Mouse (Mus musculus) hematopoietic stem cell, adult 5-6 weeks (primary cell): Measurements from ENCODE around the gene Gal3st3. TPM values are rescaled to one million over a fixed set of nuclear protein-coding genes. Genes with fewer than 3 reads are reported as not detected.

Source experiments
- ATAC-seq, 2 experiments: fragments of 125-278 bp in 1 of 2; replicated peaks in 1 of 2; 2 replicates each; pipeline ENCODE4 v1.8.0; 2016 to 2017; ENCODE audit warnings: inconsistent platforms in 2 of 2, mild to moderate bottlenecking in 2 of 2, moderate number of reproducible peaks in 2 of 2, low read depth in 1 of 2, moderate TSS enrichment in 1 of 2; ENCODE audit not compliant: low FRiP score in 2 of 2, poor library complexity in 2 of 2, severe bottlenecking in 2 of 2, insufficient read depth in 1 of 2, low TSS enrichment in 1 of 2
- total RNA-seq: library from RNA; stranded (forward); fragments of 172-1452, 232-1000 nt; gene quantifications from 2 replicates; pipeline ENCODE4 v1.2.3, GENCODE M21; 2017

The Gal3st3 gene
- total RNA-seq, result not detected in 2 replicates

DNA sequence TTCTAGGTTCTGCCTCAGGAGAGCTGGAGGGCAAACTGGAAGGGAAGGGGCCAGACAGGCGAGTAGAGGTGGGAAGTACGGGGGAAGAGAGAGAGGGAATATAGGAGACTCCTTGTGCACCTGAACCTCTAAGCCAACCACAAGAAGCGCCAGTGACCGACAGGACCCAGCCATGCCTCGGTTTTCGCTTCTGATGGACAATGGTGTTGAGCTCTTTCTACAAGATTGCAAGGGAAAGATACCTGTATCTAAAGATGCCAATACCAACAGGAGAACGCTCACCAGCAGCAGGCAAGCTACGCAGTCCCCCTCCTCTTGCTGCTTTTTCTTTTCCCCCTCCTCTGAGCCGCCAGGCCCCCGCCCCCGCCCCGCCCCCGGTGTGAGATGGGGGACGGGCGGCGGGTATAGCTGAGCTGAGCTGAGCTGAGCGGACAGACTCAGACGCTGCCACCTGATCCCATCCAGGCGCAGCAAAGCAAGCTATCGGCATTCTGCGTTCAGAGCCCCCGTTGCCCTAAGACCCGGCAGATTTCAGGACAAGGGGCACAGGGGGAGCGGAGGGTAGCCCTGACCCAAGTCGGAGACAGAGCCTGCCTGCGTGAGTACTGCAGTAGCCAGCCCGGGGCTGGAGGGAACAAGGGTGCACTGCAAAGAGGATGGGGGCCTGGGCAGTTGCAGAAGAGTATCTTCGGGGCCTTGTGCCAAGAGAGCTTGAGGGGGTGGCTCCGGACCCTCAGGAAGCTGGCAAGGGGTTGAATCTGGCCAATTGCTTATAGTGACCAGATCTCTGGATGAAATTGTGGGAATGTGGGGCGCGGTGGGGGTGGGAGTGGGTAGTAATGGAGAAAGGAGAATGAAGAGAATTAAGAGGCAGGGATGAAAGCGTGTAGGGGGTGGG is at the start of gene Gal3st3:
TSS of gene Gal3st3 (plus strand) at position 429 of the 898 bp plus-strand sequence.
- no peak for ATAC-seq

DNA sequence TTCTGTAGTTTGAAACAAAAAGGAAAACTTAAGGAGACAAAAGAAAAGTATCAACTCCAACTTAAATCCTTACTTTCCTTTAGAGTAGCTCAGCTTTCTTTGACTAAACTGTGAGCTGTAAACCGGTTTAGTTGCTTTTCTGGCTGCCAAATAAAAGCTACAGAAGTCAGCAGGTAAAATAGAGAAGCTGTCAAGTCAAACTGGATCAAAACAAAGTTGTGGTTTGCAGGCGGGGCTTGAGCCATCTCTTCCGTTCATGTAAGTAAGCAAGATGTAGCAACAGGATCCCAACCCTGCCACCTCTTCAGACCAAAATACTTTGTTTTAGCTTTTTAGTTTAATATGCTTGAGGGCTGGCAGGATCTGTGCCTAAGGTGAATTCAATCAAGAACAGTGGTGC is 41.0 kb upstream of the Gal3st3 start:
- peak; percentile 69 to 78 for ATAC-seq

DNA sequence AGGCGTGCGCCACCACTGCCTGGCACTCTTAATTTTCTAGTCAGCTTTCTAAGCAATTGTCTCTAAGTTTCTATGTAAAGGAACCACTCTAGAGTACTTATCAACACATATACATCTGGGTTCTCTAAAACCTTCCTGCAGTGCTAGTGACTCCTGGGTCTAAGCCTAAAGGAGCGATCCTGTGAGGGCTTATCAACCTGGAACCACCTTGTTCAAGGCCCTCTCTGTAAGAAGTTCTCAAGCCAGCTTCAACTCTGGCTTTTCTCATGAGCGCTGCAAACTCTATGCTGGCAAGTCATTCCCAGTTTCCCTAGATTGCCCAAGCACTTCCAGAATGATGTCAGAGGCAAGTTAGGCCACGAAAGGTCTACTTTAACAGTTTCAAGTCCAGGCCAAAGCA is 31.1 kb upstream of the Gal3st3 start:
- peak in 1 of 2 experiments; percentile 29; a peak in 1 of 4 replicates for ATAC-seq

DNA sequence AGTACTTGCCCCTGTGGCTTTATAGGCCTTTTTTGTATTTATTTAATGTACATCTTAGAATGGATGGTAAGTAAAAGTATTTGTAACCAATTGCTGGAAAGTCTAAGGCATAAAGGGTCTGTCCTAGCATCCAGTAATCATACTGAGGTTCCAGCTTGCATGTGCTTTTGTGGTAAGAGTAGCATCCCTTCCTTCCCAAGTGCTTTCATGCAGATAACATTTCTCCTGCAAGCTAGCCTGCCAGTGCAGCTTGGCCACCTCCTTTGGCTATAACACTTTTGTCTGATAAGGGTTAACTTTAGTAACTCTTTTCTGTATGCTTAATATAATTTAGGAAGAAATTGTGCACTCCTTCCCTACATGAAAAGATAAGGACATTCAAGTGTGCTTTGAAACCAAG is 30.1 kb upstream of the Gal3st3 start:
- ATAC-seq, result no peak

DNA sequence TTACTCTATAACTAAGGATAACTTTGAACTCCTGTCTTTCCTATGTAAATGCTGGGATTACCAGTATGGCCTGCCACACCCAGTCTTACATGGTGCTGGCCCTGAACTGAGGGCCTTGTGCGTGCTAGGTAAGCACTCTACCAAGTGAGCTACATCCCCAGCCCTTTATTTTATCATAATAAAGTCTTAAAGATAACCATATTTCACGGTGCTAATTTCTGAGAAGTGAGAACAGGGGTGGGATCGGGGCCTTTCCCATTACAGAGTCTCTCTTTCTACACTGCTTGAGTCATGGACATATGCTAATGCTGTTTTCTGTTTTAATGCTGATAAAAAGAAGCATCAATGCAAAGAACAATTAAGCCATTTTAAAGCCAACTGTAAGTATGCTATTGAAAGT is 29.3 kb upstream of the Gal3st3 start:
- no peak for ATAC-seq

DNA sequence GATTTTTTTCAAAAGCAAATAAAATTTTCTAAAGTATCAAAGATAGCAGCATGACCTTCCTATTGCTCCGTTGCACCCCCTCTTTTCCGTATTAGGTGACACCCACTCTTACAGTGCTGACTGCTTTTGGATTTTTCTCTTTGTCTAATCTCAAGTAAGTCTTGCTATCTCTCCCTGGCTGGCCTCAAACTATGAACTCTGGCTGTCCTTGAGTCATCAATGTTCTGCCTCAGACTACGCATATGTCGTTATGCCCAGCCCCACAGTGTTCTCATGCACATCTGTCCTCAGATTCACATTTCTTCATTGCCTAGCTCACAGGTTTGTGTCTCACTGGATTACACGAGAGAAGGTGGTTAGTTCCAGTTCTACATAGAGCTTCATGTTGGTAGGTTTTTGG is 28.7 kb upstream of the Gal3st3 start:
- no peak for ATAC-seq

DNA sequence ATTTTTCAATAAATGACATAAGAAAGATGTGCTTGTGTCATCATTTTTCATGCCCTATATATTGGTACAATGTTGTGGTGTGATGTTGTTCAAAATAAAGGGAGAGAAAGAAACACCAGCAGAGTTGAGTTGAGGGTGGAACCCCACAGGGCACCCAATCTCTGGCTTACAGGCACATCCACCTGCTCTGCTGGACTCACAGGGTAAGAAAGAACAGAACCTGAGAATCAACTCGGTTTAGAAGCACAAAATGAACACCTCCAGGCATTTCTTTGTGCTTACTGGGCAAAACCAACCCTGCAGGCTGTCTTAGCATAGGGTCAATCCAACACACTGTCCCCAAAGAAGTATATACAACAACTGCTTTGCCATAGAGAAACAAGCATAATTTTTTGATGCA is 26.7 kb upstream of the Gal3st3 start:
- no peak for ATAC-seq

DNA sequence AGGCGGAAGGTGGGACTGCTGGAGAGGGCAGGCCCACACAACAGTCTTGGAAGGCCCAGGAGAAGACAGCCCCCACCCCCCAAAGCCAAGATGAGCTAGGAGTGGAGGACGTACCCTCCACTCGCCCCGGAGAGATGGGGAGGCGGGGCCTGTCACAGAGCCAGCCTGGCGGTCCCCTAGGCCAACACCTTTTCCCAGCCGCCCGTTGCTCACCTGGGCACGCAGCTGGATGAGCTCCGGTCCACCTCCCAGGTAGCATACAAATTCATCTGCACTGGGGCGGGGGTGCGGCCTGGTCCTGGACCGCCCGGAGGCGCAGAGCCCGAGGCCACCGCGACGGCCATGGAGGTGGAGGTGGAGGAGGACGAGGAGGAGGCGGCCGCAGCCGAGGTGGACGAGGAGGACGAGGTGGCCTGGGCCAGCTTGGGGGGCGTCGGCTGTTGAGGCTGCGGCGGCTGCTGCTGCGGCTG is 25.8 kb upstream of the Gal3st3 start:
- ATAC-seq, result no peak

DNA sequence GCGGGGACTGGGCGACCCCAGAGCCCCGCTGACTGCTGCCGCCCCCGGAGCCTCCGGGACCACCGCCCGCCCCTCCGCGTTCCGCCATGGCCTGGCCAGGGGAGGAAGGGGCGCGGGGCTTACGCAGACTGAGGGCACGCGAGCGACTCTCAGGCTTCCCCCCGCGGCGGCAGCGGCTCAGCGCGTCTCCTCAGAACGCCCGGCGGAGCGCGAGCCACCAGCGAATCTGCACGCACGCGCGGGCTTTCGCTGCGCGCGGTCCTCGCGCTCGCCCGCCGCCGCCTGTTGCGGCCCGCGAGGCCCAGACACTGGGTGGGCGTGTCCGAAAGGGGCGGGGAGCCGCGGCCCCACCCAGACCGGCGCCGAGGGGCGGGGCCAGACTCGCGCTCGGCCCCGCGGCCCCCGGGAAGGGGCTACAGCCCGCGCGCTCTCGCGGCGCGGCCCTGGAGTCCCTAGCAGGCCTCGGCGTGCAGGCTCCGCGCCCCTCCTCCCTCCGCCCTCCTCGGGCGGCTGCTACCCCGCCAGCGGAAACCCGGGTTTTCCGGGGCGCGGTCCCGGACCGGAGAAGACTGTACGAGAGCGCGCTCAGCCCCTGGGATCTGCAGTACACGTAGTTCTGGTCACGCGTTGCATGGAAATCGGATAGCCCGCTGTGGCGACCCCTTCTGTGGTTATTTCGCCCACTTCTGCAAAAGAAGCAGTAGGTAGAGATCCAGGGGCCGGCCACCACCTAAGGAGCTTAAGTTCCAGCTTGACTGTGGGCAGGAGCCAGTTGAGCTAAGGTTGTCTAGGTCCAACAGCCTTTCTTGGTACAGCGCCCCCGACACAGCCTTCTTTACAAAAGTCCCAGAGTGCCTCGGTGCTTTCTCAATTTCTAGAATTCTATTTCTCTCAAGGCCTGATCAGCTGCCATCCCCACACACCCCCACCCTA is 25.1 kb upstream of the Gal3st3 start, which contains the start of gene Pacs1:
TSS of gene Pacs1 (minus strand) at position 319 of the 933 bp plus-strand sequence.
- ATAC-seq, result peak; percentile 70 to 84

DNA sequence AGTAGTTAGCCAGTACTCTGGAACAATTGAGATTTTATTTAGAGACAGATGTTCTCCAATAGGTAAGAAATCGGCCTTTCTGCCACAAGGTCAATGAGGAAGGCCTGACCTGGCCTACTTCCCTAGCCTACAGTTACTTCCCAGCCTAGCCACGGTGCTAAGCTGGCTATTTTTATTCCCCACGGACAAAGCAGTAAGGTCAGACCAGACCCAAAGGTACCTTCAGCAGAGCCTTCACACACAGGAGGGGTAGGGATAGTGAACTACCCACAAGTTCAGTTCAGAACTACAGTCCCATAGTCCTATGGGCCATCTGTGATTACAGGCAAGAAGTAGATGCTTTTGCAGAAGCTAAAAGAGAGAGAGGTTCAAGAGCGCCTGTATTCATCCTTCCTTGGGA is 24.2 kb upstream of the Gal3st3 start:
- ATAC-seq, result no peak

DNA sequence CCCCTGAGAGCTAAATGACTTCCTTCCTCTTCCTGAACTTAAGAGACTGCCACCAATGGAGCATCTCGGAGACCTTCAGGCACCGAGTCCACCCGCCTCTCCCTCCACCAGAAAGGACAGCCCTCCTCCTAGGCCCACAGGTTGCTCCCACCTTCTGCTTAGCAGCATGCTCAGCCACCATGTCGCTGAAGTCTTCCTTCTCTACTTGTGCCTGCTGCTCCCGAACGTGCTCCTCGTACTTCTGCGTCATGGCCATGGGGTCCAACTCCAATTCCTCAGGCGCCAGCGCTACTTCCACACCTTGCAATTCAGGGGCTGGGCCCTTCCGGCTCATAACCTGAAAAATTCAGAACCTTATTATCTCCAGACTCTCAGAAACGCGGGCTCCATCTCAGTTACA is 23.5 kb upstream of the Gal3st3 start:
- ATAC-seq, result no peak

DNA sequence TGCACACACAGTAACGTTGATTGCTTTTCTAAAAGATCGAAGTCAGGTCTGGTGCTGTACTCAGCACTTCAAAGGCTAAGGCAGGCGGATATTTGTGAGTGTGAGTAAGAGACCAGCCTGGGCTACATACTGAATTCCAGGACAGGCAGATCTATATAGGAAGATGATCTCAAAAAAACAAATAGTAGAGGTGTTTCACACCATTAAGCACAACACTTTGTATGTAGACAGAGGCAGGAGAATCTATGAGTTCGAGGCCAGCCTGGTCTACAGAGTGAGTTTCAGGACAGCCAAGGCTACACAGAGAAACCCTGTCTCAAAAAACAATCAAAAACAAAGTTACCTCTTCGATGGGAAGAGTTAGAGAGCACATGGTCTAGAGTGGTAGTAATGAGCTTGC is 22.4 kb upstream of the Gal3st3 start:
- no peak for ATAC-seq

DNA sequence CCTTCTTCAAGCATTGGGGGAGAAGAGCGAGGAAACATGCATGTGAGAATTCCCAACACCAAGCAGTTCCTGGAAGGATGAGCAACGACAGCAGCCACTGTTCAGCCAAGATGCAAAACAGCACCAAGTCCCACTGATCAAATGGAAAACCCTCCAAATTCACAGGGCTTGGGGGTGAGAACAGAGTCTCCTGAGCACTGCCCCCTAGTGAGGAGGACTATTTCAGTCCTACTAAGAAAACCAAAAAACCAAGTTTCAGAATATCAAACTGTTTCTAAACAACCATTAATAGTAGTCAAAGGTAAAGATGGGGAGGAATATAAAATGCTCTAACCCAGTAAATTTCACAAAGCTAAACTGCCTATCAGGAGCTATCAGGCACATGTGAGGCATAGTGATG is 21.6 kb upstream of the Gal3st3 start:
- ATAC-seq, result no peak

DNA sequence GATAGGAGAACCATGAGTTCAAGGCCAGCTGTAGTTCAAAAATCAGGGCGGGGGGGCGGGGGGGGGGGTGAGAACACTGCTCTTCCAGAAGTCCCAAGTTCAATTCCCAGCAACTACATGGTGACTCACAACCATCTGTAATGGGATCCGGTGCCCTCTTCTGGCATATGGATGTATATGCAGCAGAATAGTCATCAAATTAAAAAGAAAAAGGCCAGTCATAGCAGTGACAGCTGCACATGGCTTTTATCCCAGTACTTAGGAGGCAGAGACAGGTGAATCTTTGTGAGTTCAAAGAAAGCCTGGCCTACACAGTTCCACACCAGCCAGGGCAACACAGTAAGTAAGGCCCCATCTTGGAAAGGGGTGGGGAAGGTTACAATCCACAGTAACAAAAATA is 21.0 kb upstream of the Gal3st3 start:
- ATAC-seq, result no peak

DNA sequence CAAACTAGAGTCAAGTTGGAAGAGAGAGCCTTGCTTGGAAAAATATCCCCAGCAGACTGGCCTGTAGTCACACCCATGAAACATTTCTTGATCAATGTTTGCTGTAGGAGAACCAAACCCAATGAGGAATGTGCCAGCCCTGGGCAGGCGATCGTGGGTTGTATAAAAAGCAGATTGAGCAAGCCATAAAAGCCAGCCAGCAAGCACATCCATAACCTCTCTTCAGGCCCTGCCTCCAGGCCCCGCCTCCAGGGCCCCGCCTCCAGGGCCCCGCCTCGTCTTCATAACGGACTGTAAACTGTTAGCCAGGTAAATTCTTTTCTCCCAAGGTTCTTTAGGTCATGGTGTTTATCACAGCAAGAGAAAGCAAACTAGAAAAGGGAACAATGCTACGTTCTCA is 19.8 kb upstream of the Gal3st3 start:
- ATAC-seq, result no peak

DNA sequence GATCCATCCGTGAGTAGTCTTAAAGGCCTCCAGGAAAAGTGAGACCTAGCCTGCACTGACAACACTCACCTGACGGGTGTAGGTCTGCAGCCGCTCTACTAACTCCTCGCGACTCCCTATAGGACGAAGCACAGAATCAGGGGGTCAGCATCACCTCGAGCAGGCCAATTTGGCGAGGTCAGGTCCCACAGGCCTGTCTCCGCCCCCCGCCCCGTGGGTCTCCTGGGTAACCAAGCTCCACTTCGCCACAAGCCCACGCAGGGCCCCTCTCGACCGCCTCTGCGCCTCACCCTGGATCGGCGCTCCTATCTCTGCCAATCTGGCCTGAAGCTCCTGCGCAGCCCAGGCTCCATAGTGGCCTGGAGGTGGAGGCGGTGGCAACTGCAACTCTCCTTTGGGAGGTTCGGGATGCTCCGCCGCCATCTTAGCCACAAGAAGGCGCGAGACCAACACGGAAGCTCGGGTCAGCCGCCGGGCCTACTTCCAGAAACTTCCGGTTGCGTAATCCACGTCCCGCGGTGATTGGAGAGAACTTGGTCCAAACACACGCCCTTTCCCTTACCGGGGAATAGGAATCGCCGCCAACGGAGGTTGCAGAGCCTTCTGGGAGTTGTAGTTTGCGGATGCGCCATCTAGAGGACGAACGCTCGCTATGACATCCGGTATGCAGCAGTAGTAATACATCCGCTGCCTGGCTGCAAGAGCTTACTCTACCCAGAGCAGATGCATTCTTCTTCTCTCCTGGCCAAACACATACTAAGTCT is 3.0 kb upstream of the Gal3st3 start, which contains the start of gene Sf3b2:
TSS of gene Sf3b2 (minus strand) at position 484 of the 764 bp plus-strand sequence.
- peak; percentile 96 to 98 for ATAC-seq

DNA sequence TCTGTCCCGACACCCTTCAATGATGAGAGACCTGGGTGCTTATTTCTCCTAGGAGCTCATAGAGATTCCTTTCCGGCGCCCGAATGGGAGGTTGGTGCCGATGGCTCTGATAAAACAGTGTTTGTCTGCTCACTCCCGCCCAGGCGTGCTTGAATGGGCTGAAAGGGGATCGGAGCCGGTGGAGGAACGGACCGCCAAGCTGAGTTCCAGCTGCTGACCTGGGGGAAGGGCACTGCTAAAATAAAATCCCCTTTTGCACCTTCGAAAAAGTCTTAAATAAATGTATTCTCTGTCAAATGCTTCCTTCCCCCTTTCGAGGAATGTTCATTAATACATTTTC is 2.4 kb upstream of the Gal3st3 start:
- peak in 1 of 2 experiments; percentile 31; a peak in 2 of 4 replicates for ATAC-seq
